Mouse (Mus musculus): ENCODE data around the gene Snrpb2.

Snrpb2 gene

GRCm38 (mm10) chr2:143062812-143063792, at the start of gene Snrpb2:
Gene Snrpb2, plus strand, starts transcription at chr2:143063039.
- peak; percentile 97 for DNase-seq

- no peak for DNase-seq
These were observed 49.8 kb upstream of the Snrpb2 start for GRCm38 (mm10) chr2:143013057-143013456.

GRCm38 (mm10) chr2:143018084-143018483, 44.8 kb upstream of the Snrpb2 start:
- no peak for DNase-seq

- peak; percentile 56 for DNase-seq
These were observed 44.2 kb upstream of the Snrpb2 start for GRCm38 (mm10) chr2:143018591-143019130.

GRCm38 (mm10) chr2:143019727-143020126, 43.1 kb upstream of the Snrpb2 start:
- peak; percentile 19 for DNase-seq

- no peak for DNase-seq
These were observed 39.5 kb upstream of the Snrpb2 start for GRCm38 (mm10) chr2:143023331-143023730.

- DNase-seq = no peak
These were observed 38.6 kb upstream of the Snrpb2 start for GRCm38 (mm10) chr2:143024226-143024625.

- no peak for DNase-seq
These were observed 31.6 kb upstream of the Snrpb2 start for GRCm38 (mm10) chr2:143031283-143031682.

GRCm38 (mm10) chr2:143032378-143033255, 30.2 kb upstream of the Snrpb2 start:
- peak; percentile 14 for DNase-seq

GRCm38 (mm10) chr2:143034350-143035085, 28.3 kb upstream of the Snrpb2 start:
- DNase-seq = no peak

GRCm38 (mm10) chr2:143035086-143035593, 27.7 kb upstream of the Snrpb2 start:
- no peak for DNase-seq

GRCm38 (mm10) chr2:143041596-143041995, 21.2 kb upstream of the Snrpb2 start:
- no peak for DNase-seq

- DNase-seq = no peak
These were observed 7.6 kb upstream of the Snrpb2 start for GRCm38 (mm10) chr2:143055251-143055650.

- no peak for DNase-seq
These were observed 6.1 kb upstream of the Snrpb2 start for GRCm38 (mm10) chr2:143056736-143057135.

GRCm38 (mm10) chr2:143062432-143062811, 417 bp upstream of the Snrpb2 start:
- no peak for DNase-seq

- no peak for DNase-seq
These were observed 3.1 kb downstream of the Snrpb2 start for GRCm38 (mm10) chr2:143065914-143066313.

- DNase-seq = no peak
These were observed 15.5 kb downstream of the Snrpb2 start, which contains the start of gene Otor for GRCm38 (mm10) chr2:143078198-143078851. Gene Otor, plus strand, starts transcription at chr2:143078473.

- DNase-seq = no peak
These were observed 18.9 kb downstream of the Snrpb2 start for GRCm38 (mm10) chr2:143081693-143082092.

GRCm38 (mm10) chr2:143084852-143085397, 22.1 kb downstream of the Snrpb2 start:
- DNase-seq = no peak

- DNase-seq = no peak
These were observed 27.0 kb downstream of the Snrpb2 start for GRCm38 (mm10) chr2:143089866-143090265.

GRCm38 (mm10) chr2:143093726-143094125, 30.9 kb downstream of the Snrpb2 start:
- peak; percentile 81 for DNase-seq

Data from embryo, embryonic 11 days (tissue).